Mouse (Mus musculus) forelimb bud, embryonic 11.5 days (tissue): ENCODE measurements around the gene Sephs1.
A peak's percentile ranks its signal among the peaks of the same experiment; 100 is the strongest.
"Not testable (repeated sequence)": the region's sequence is repeated elsewhere in the genome, so short reads cannot be mapped to it uniquely, and the experiment has no call there.

Source experiments
- DNase-seq: peaks from one replicate; pipeline ENCODE4 v3.0.0-alpha.2; 2012; ENCODE audit warnings: low read depth, low spot score

Sephs1 gene

DNA sequence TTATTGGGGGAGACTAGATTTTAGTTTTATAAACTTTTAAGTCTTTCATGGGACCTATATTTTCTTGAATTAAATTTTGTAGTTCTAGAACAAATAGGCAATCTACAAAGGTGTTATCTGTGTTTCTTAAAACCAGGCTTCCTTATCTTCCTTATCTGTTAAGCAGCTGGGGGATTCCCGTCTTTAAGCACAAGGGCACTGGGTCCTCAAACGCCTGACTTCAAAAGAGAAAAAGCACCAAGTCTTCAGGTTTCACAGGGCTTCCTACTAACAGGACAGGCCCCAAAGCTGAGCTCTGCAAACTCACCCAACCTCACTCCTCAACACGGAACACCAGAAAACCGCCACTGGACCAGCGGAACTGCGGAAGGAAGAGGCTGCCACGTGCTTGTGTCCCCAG, 26.6 kb downstream of the Sephs1 start:
- no peak for DNase-seq

DNA sequence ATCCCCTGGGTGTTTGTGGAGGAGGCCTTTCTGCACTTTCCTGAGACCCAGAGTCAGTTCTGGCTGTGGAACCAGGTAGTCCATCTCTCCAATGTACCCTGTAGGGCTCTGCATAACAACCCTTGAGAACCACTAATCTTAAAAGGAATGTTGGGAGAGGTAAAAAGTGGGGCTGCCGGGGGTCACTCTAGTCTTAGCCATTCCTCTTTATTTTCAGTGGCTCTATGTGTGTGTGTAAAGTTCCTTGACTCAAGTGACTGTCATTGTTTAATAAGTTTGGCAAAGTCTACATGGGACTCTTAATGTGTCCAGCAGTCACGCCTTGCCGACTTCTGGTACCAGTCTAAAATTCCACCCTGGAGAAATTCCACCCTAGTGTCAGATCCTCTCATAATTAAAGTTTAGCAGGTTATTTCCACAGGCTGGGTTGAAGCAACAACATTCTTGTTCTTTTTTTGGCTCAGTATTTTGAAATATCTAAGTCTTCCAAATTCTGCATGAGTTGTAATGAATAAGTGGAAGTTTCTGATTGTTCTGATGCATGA, 27.5 kb downstream of the Sephs1 start:
- DNase-seq = no peak

DNA sequence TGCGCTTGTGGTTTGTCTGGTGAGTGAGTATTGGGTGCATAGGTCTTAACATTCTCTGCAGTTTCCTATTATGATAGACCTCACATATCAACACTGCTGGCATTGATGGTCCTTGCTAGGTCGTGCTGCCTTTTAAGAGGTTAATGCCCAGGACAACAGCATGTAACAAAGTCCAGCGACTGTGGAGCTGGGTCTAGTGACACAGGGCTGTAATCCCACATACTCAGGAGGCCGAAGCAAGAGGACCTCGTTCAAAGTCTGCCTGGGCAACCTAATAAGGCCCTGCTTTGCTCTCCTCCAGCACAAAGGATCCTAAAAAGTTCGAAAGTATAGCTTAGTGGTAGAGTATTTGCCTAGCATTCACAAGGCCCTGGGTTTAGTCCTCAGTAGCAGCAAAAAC, 28.5 kb downstream of the Sephs1 start:
- DNase-seq = no peak

DNA sequence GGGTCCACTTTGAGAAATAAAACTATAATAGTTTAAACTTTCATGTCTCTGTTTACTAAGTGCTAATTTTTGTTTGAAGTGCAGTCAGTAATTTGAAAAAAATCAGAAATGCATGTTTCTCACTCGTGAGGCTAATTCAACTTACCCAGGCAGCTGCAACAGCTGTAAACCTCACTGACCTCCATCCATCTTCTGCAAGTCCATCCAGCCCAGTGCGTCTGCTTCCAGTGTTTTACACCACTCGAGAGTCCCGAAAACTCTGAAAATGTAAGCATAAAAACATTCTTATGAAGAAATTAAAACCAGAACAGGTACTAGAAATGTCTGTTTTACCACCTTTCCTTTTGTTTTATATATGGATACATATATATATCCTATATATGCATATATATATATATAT, 29.2 kb downstream of the Sephs1 start:
- no peak for DNase-seq

DNA sequence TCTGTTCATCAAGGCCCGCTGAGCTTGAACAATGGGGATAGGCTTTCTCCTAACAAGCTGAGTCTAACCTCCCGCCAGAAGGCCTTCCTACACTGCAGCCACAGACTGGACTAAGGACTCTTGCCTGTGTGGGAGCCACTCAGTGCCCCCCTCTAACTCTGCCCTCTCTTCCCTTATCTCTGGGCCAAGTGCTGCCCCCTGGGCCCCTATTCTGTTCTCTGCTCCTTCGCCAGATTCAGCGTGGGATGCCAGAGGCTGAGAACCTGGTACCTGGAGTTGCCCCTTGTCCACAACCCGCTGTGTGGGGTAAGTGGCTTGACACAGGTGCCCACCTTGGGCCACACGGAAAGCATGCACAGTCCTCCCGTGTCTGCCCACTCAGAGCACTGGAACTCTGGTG, 32.6 kb downstream of the Sephs1 start:
- no peak for DNase-seq

- no peak for DNase-seq
Measured at GRCm38 (mm10) chr2:4916037-4916436, 34.7 kb downstream of the Sephs1 start.

DNA sequence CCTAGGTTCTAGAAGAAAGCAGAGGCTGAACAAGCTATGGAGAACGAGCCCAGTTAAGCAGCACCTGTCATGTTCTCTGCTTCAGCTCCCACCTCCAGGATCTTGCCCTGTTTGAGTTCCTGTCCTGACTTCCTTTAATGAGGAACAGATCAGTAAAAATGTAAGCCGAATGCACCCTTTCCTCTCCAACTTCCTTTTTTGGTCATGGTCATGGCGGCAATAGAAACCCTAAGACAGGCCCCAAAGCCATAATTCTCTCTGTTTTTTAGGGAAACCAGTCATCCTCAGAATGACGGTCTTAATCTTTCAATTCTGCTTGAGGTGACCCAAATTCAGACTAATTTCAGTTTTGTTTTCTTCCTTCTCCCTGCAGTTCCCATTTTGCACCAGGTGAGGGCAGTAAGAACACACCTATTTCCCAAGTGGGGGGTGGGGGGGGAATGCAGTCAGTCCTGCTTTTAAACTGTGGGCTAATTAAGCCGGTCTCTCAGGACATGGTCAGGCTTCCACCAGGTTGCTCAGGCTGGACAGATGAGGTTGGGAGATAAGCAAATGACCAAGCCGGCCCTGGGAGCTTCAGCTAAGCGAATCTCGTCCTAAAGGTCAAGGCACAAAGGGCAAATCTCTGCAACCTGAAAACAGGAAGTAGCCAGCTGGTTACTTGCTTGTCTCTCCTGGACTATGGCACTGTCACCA, 36.1 kb downstream of the Sephs1 start:
- peak; percentile 78 for DNase-seq

DNA sequence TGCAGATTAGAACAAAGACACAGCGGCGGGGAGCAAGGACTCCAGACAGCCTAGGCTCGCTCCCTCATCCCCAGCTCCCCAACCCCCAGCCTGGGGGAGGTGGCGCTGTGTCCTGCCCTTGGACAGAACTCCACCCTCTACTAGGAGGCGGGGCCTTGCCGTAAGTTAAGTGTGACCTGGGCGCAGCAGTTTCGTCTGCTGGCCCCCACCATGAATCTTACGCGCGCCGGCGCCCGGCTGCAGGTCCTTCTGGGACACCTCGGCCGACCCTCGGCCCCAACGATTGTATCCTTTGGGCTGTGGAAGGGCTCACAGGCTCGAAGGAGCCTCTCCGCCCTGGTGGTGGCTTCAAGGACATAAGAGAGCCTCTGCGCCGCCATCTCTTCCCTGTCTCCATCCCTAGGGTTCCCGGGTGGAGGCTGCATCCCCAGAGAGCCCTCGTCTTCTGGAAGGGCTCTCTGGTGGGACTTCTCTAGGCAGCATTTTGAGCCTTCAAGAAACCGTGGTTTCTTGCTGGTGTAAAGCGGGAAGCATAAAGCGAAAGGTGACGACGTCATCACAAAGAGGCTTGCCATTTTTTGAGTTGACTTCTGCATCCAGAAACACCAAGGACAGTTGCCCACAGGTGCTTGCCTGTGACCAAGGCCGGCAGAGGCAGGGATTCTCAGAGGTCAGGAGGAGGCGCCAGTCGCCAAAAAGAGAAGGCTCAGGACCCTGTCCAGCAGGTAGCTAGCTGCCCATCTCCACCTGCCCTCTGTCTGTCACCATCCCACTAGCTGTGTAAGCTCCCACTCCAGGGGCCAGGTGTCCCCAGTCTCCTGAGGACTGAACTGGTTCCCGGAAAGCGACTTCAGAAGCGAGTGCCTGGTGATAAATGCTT, 37.7 kb downstream of the Sephs1 start, which contains the start of gene Phyh:
Phyh (plus strand) TSS at position 160 of the 880 bp plus-strand sequence.
- peak; percentile 81 for DNase-seq

DNA sequence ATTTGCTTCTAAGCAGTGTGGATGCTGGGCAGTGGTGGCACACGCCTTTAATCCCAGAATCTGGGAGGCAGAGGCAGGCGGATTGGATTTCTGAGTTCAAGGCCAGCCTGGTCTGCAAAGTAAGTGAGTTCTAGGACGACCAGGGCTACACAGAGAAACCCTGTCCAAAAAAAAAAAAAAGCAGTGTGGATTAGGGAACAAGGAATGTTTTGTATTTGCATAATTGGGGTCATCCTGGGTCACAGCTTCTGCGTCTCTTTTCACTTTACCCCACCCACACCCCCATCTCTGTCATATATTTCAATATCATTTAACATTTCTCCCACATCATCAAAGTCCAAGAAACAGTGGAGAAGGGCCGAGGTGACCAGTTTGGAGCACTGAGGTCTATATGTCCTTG, 39.7 kb downstream of the Sephs1 start:
- DNase-seq = no peak

- no peak for DNase-seq
Measured at GRCm38 (mm10) chr2:4922476-4923164, 41.3 kb downstream of the Sephs1 start.

GRCm38 (mm10) chr2:4927391-4927790, 46.0 kb downstream of the Sephs1 start:
- DNase-seq = no peak

- DNase-seq = no peak
Measured at GRCm38 (mm10) chr2:4929230-4929629, 47.9 kb downstream of the Sephs1 start.

GRCm38 (mm10) chr2:4934516-4934915, 53.2 kb downstream of the Sephs1 start:
- no peak for DNase-seq

- DNase-seq = no peak
Measured at GRCm38 (mm10) chr2:4937931-4938330, 56.6 kb downstream of the Sephs1 start.

- no peak for DNase-seq
Measured at GRCm38 (mm10) chr2:4940861-4941260, 59.5 kb downstream of the Sephs1 start.

- DNase-seq = not testable (repeated sequence)
Measured at GRCm38 (mm10) chr2:4949691-4950090, 68.3 kb downstream of the Sephs1 start.

- no peak for DNase-seq
Measured at GRCm38 (mm10) chr2:4950986-4951385, 69.6 kb downstream of the Sephs1 start.

- no peak for DNase-seq
Measured at GRCm38 (mm10) chr2:4954216-4954760, 72.9 kb downstream of the Sephs1 start.

- DNase-seq = peak; percentile 28
Measured at GRCm38 (mm10) chr2:4958039-4958438, 76.7 kb downstream of the Sephs1 start.
